Mouse (Mus musculus): ENCODE measurements at regions not wholly inside any gene's neighbourhood (a gene's known extent, or its start where the extent isn't known, plus 50 kb on each side); places are given as distances from the start of the nearest gene placed in this dataset.

DNA sequence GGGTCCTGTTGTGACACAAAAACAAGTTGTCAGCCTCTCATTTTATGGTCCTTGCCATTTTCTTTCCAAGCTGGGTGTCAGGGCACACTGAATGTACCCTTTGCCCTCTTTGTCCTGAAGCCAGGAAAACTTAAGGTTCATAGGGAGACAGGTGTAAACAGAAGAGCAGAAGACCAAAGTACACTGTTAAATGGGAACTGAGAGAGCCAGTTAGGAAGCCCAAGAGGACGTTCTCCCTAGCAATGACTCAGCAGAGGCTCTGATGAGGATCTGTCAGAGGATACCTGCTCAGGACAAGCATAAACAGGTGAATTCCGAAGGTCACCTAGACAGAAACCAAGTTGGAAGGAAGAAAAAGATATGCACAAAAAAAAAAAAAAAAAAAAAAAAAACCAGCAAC lies 94.0 kb downstream of the Sp3 start:
- Histone ChIP-seq H3K27me3 (ENCODE audit: control insufficient read depth, insufficient read depth, low read length) (no peaks in the 10 kb centered on the region), H3K27ac (ENCODE audit: insufficient read depth, low read depth, low read length) (peak overlapping the region; percentile 54; the same call in 1 of the 2 replicates), H3K36me3 (ENCODE audit: control insufficient read depth, insufficient read depth, low read length) (no peaks in the 10 kb centered on the region), H3K4me3 (ENCODE audit: low read depth, low read length) (no peak overlapping the region), H3K4me1 (ENCODE audit: control insufficient read depth, insufficient read depth, insufficient read length, low read length) (peaks cover 7% of the 10 kb centered on the region; the same call in 1 of the 2 replicates)
- TF ChIP-seq CTCF (IDR thresholded peaks at IDR 0.05; ENCODE audit: extremely low read depth, insufficient read length, insufficient replicate concordance, low read depth, low read length): no peak
- no peak for TF ChIP-seq POLR2A (IDR thresholded peaks at IDR 0.05; ENCODE audit: low read depth, low read length)
- 24% methylated on average over 2 of the region's 2 CpGs for WGBS

Data from small intestine, adult 2 months (tissue).